Mouse (Mus musculus) heart, adult 11 months (tissue): ENCODE data around the gene Mup21.
A peak's percentile ranks its signal among the peaks of the same experiment; 100 is the strongest.

Source experiments
- DNase-seq: peaks from one replicate; pipeline ENCODE4 v3.0.0; 2022

The Mup21 gene

DNA sequence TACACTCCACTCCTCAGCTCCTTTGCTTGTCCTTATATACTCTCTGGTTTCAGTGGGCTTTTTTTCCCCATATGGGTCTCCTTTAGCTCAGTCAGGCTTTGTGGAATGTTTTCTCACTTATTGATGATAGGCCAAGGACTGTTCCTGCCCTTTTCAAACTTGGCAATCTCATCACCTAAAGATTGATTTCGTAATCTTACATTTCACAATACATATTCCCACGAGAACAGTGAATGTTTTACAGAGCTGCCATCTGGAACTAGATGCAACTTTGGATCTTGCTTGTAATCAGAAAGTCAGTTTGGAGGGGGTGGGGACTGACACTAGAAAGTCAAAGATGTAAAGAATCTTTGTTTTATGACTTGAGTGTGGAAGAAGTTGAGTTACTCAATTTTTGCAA, at the start of gene Mup21:
Gene Mup21, minus strand, starts transcription at position 53 of the 400 bp plus-strand sequence.
- no peak for DNase-seq

- DNase-seq, result no peak
Observed at GRCm38 (mm10) chr4:62199923-62200529, 49.4 kb upstream of the Mup21 start.

DNA sequence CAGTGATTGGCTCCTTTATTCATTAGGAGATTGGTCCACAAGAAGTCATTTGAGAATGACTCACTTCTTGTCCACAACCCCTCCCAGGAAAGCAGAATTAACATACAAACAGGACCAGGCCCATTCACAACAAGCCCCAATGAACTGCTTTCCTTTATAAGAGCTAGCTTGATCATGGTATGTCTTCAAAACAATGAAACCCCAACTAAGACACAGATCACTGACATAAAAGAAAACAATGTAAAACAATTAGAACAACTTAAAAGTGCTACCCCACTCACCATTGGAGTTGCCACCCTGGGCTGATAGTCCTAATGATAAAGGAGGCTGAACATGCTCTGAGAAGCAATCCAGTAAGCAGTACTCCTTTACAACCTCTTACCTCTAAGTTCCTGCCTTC, 38.1 kb upstream of the Mup21 start:
- peak; percentile 8 for DNase-seq

GRCm38 (mm10) chr4:62177282-62177681, 26.6 kb upstream of the Mup21 start:
- DNase-seq, result peak; percentile 44

GRCm38 (mm10) chr4:62174471-62174870, 23.8 kb upstream of the Mup21 start:
- peak; percentile 48 for DNase-seq

- peak; percentile 80 for DNase-seq
Observed at GRCm38 (mm10) chr4:62167636-62168035, 17.0 kb upstream of the Mup21 start.

- DNase-seq, result no peak
Observed at GRCm38 (mm10) chr4:62158401-62158800, 7.7 kb upstream of the Mup21 start.

DNA sequence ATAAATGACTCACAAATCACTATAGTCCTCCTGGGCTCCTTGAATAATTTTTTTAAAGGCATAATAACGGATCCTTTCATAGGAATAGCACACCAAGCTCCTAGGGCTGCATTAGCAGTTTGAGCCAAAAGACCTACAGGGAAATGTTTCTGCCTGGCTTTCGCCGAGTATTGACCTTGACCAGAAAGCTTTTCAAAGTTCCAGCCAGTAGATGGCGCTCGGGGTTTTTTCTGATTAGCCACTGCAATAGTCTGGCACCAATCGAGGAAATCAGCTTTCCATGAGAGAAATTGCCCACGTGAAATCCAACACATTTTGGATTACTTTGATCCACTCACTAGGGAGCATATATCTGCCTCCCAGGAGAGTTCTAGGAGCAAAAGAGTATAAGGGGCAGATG, 17.0 kb downstream of the Mup21 start:
- DNase-seq, result peak; percentile 55

- peak; percentile 62 for DNase-seq
Observed at GRCm38 (mm10) chr4:62103366-62103765, 47.3 kb downstream of the Mup21 start.
